Mouse (Mus musculus): ENCODE results near the gene Gm20388.

Gene Gm20388

GRCm38 (mm10) chr8:124283644-124284332 is 4373.1 kb downstream of the Gm20388 start:
- DNase-seq (ENCODE audit: low spot score in 2 of 2): no peak

GRCm38 (mm10) chr8:124284333-124284711 is 4373.7 kb downstream of the Gm20388 start:
- DNase-seq (ENCODE audit: low spot score in 2 of 2): no peak

GRCm38 (mm10) chr8:124284984-124285576 is 4374.4 kb downstream of the Gm20388 start:
- DNase-seq (ENCODE audit: low spot score in 2 of 2): no peak

GRCm38 (mm10) chr8:124286461-124287124 is 4376.0 kb downstream of the Gm20388 start:
- DNase-seq (ENCODE audit: low spot score in 2 of 2): no peak

GRCm38 (mm10) chr8:124288215-124288864 is 4377.7 kb downstream of the Gm20388 start:
- no peak for DNase-seq (ENCODE audit: low spot score in 2 of 2)

- no peak for DNase-seq (ENCODE audit: low spot score in 2 of 2)
Observed at GRCm38 (mm10) chr8:124289481-124290050, 4378.9 kb downstream of the Gm20388 start.

GRCm38 (mm10) chr8:124290911-124291691 is 4380.5 kb downstream of the Gm20388 start:
- DNase-seq (ENCODE audit: low spot score in 2 of 2): no peak

- DNase-seq (ENCODE audit: low spot score in 2 of 2): no peak
Observed at GRCm38 (mm10) chr8:124291693-124292092, 4381.1 kb downstream of the Gm20388 start.

- DNase-seq (ENCODE audit: low spot score in 2 of 2): peak in 1 of 2 experiments; percentile 42
Observed at GRCm38 (mm10) chr8:124292965-124293364, 4382.3 kb downstream of the Gm20388 start.

GRCm38 (mm10) chr8:124294425-124294824 is 4383.8 kb downstream of the Gm20388 start:
- DNase-seq (ENCODE audit: low spot score in 2 of 2): no peak

- DNase-seq (ENCODE audit: low spot score in 2 of 2): no peak
Observed at GRCm38 (mm10) chr8:124294900-124295299, 4384.3 kb downstream of the Gm20388 start.

GRCm38 (mm10) chr8:124295357-124295756 is 4384.7 kb downstream of the Gm20388 start:
- DNase-seq (ENCODE audit: low spot score in 2 of 2): no peak

- no peak for DNase-seq (ENCODE audit: low spot score in 2 of 2)
Observed at GRCm38 (mm10) chr8:124301512-124301911, 4390.9 kb downstream of the Gm20388 start.

GRCm38 (mm10) chr8:124301935-124302555 is 4391.4 kb downstream of the Gm20388 start:
- DNase-seq (ENCODE audit: low spot score in 2 of 2): no peak

GRCm38 (mm10) chr8:124303211-124303902 is 4392.7 kb downstream of the Gm20388 start:
- DNase-seq (ENCODE audit: low spot score in 2 of 2): no peak

GRCm38 (mm10) chr8:124304141-124304540 is 4393.5 kb downstream of the Gm20388 start:
- no peak for DNase-seq (ENCODE audit: low spot score in 2 of 2)

GRCm38 (mm10) chr8:124306574-124306973 is 4395.9 kb downstream of the Gm20388 start:
- no peak for DNase-seq (ENCODE audit: low spot score in 2 of 2)

GRCm38 (mm10) chr8:124307700-124308099 is 4397.1 kb downstream of the Gm20388 start:
- DNase-seq (ENCODE audit: low spot score in 2 of 2): no peak

GRCm38 (mm10) chr8:124310509-124310908 is 4399.9 kb downstream of the Gm20388 start:
- no peak for DNase-seq (ENCODE audit: low spot score in 2 of 2)

GRCm38 (mm10) chr8:124311111-124311510 is 4400.5 kb downstream of the Gm20388 start:
- DNase-seq (ENCODE audit: low spot score in 2 of 2): no peak

All from left cerebral cortex, adult 9 months (tissue).